Mouse (Mus musculus) ovary, postnatal 10 days (tissue): Measurements from ENCODE around the gene Mrgprd.

ENCODE experiments used
- DNase-seq: peaks from one replicate; pipeline ENCODE4 v3.0.0; 2022; ENCODE audit warnings: low spot score

Gene Mrgprd

GRCm38 (mm10) chr7:145302488-145303285 lies 11.9 kb upstream of the Mrgprd start:
- peak; percentile 61 for DNase-seq

DNA sequence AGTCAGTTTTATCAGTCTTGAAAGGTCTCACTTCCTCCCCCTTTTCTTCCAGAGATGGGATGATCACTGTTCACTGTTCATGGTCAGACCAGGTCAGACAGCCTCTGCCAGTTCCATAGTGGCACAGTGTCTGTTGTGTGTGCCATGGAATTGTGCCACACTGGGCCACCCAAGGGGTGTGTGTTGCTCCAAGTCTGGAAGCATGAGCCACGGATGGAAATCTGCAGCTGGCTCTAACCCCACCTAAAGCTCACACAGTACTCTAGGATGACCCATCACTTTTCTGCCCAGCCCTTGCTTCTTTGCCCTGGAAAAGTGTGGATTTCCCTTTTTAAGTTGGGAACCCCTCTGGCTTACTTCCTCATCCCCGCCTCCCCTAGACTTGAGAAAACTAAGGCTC lies 10.5 kb upstream of the Mrgprd start:
- no peak for DNase-seq

GRCm38 (mm10) chr7:145307636-145308035 lies 7.0 kb upstream of the Mrgprd start:
- DNase-seq = no peak

DNA sequence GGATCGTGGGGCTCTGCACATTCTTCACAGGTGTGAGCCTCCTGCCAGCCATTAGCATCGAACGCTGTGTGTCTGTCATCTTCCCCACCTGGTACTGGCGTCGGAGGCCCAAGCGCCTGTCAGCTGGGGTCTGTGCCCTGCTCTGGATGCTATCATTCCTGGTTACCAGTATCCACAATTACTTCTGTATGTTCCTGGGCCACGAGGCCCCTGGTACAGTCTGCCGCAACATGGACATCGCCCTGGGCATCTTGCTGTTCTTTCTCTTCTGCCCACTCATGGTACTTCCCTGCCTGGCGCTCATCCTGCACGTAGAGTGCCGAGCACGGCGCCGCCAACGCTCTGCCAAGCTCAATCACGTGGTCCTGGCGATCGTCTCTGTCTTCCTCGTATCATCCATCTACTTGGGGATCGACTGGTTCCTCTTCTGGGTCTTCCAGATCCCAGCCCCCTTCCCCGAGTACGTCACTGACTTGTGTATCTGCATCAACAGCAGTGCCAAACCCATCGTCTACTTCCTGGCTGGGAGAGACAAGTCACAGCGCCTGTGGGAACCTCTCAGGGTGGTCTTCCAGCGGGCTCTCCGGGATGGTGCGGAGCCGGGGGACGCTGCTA lies 6.5 kb upstream of the Mrgprd start:
- no peak for DNase-seq

- no peak for DNase-seq
Observed at GRCm38 (mm10) chr7:145308866-145309265, 5.8 kb upstream of the Mrgprd start.

DNA sequence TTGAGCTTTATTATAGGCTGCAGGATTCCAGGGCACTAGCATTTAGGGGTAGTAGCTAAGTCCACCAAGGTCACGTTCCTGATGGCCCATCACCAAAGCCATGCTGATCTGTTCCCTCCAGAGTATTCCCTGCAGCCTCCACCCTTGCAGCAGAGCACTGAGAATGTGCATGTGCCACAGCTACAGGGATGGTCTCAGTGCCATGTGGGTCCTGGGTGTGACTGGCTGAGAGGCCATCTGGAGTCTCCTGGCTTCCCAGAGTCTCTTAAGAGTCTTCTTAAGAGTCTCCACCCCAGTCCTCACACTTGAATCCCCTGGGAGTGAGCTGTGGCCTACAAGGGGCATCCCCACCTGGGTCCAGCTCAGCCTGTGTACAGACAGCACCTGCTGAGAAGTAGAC lies 4.8 kb upstream of the Mrgprd start:
- no peak for DNase-seq

DNA sequence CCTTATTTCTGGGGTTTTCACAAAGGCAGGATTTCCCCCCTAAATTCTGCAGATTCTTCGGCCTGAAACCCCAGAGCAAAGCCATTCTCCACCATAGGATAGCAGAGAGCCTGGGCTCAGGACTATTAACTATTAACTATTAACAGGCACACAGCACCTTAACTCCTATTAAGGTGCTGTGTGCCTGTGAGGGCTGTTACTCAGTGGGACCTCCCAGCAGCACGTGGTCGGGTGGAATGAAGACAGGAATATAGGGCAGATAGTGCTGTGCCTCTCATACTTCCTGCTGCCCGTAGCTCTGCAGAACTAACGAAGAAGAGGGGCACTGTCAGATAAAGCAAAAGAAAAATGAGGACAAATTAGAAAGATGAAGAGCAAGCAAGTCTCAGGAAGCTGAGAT lies 4.1 kb upstream of the Mrgprd start:
- DNase-seq = no peak

- no peak for DNase-seq
Observed at GRCm38 (mm10) chr7:145312137-145312536, 2.5 kb upstream of the Mrgprd start.

- DNase-seq = no peak
Observed at GRCm38 (mm10) chr7:145317522-145317921, 2.9 kb downstream of the Mrgprd start.

GRCm38 (mm10) chr7:145319481-145319880 lies 4.8 kb downstream of the Mrgprd start:
- no peak for DNase-seq

- DNase-seq = no peak
Observed at GRCm38 (mm10) chr7:145323607-145324006, 9.0 kb downstream of the Mrgprd start.

- no peak for DNase-seq
Observed at GRCm38 (mm10) chr7:145325697-145326096, 11.1 kb downstream of the Mrgprd start.

- DNase-seq = no peak
Observed at GRCm38 (mm10) chr7:145329982-145330381, 15.3 kb downstream of the Mrgprd start.

- no peak for DNase-seq
Observed at GRCm38 (mm10) chr7:145330641-145331040, 16.0 kb downstream of the Mrgprd start.

DNA sequence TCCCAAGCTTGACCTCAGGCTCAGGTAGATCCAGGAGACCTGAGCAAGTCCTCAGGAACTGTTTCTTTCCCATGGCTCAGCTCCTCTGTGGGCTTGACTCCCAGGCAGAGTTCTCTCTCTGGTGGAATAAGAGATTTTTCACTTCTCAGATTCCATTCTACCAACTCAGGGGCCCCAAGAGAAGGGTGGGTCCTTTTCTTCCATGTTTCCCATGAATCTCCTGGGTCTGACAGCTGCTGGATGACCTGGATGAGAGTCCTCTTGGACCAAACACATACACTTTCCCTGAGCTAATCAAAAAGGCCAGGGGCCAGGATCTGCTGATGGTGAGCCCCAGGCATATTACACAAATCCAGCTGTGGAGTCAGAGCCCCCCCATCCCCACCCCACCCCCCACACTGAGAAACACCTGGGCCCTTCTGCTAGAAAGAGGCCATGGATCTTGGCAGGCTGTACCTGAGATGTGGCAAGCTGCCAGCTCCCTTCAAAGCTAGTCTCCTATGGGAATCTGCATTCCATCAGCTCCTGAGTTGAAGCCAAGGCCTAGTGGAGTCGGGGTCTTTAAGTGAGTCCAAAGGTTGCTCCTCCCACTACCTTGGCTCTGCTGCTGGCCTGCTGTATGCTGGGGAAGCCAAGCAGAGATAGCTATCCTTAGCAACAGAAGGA lies 17.9 kb downstream of the Mrgprd start:
- DNase-seq = no peak

- DNase-seq = no peak
Observed at GRCm38 (mm10) chr7:145333936-145334335, 19.3 kb downstream of the Mrgprd start.

- DNase-seq = no peak
Observed at GRCm38 (mm10) chr7:145334428-145335027, 19.9 kb downstream of the Mrgprd start.

DNA sequence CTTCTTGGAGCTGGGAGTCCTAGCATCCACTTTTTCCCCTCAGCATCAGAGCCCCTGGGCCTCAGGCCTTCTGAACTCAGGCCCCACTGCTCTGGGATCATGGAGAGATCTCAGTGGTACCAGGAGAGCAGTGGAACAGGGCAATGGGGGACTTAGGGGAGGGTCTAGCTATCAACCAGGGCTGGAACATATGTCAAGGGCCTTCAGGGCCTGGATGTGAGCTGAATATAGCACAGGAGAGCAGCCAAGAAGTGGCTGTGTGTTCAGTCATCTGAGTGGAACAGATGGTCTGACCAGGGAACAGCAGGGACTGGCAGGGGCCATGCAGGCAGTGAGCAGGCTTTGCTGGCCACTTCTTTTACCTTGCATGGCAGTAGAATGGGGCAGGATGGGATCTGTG lies 20.6 kb downstream of the Mrgprd start:
- DNase-seq = no peak

GRCm38 (mm10) chr7:145335616-145336332 lies 21.1 kb downstream of the Mrgprd start:
- no peak for DNase-seq

DNA sequence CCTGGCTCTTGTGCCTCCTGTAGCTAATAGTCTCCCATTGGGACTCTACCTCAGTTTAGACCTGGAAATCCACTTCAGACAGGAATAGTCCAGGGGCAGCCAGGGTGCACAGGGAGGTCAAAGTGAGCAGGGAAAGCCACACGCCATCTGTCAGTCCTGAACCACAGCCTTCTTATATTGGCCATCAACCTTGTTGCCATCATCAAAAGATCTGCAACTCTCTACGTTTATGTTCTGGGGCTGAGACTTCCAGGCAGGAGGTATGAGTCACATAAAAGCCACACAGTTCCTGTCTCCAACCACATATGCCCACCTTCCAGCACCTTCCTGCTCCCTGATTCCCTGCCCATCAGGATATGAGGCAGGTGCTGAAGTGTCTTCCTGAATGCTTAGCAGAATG lies 23.3 kb downstream of the Mrgprd start:
- DNase-seq = no peak

DNA sequence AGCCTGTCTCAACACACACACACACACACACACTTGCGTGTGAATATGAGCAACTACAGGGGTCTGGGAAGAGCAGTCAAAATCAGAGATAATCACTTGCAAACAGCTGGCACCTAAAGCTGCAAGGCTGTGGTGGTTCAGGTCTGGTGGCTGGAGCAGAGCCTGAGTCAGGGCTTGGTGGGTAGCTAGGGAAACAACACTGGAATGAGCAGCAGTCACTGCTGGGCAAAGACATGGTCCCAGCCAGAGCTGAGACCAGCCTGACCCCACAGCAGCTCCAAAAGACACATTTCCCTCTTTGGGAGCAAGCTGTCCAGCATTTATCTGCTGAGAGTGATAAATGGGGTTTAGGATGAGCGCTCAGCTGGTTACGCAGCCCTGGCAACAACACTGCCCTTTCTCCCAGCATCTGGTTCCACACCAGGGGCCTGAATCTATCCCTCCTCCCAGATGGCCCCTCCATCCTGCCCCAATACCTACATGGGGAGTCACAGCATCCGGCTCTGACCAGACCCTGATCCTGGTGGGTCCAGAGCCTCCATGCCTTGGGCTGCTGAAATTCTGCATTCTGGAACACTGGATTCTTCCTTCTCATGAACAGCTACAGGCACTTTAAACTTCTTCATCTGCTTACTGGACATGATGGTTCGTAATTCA lies 25.7 kb downstream of the Mrgprd start:
- DNase-seq = no peak
